Mouse (Mus musculus): Measurements from ENCODE around the gene Sco2. TPM values are rescaled to one million over a fixed set of nuclear protein-coding genes. Genes with fewer than 3 reads are reported as not detected.

Gene Sco2
- polyA plus RNA-seq, 1 experiment: 35.2 TPM

- TF ChIP-seq POLR2A (IDR thresholded peaks at IDR 0.05; ENCODE audit: extremely low read depth, insufficient read depth, low read length): no peak
- no peak for TF ChIP-seq CTCF (IDR thresholded peaks at IDR 0.05; ENCODE audit: extremely low read depth, insufficient read depth, low read length)
- no peaks in the 10 kb centered on the region for H3K4me1 ChIP-seq (ENCODE audit: control insufficient read depth, insufficient read depth, low read length)
- H3K27ac ChIP-seq (ENCODE audit: insufficient read depth, low read length): no peak overlapping the region
- no peak overlapping the region for H3K4me3 ChIP-seq (ENCODE audit: insufficient read depth, low read length)
Observed at GRCm38 (mm10) chr15:89339696-89340095, 34.0 kb downstream of the Sco2 start.

GRCm38 (mm10) chr15:89336422-89336821 lies 37.2 kb downstream of the Sco2 start:
- TF ChIP-seq CTCF (IDR thresholded peaks at IDR 0.05; ENCODE audit: extremely low read depth, insufficient read depth, low read length): no peak
- TF ChIP-seq POLR2A (IDR thresholded peaks at IDR 0.05; ENCODE audit: extremely low read depth, insufficient read depth, low read length): no peak
- H3K4me1 ChIP-seq (ENCODE audit: control insufficient read depth, insufficient read depth, low read length): no peaks in the 10 kb centered on the region
- no peak overlapping the region for H3K4me3 ChIP-seq (ENCODE audit: insufficient read depth, low read length)
- no peak overlapping the region for H3K27ac ChIP-seq (ENCODE audit: insufficient read depth, low read length)

- TF ChIP-seq CTCF (IDR thresholded peaks at IDR 0.05; ENCODE audit: extremely low read depth, insufficient read depth, low read length) (no peak), POLR2A (IDR thresholded peaks at IDR 0.05; ENCODE audit: extremely low read depth, insufficient read depth, low read length) (no peak)
- Histone ChIP-seq H3K4me1 (ENCODE audit: control insufficient read depth, insufficient read depth, low read length) (no peaks in the 10 kb centered on the region), H3K27ac (ENCODE audit: insufficient read depth, low read length) (no peak overlapping the region), H3K4me3 (ENCODE audit: insufficient read depth, low read length) (no peak overlapping the region)
Observed at GRCm38 (mm10) chr15:89334774-89335537, 38.7 kb downstream of the Sco2 start.

- H3K4me1 ChIP-seq (ENCODE audit: control insufficient read depth, insufficient read depth, low read length): no peaks in the 10 kb centered on the region
- H3K4me3 ChIP-seq (ENCODE audit: insufficient read depth, low read length): no peak within 1 kb of the TSS
- TF ChIP-seq POLR2A (IDR thresholded peaks at IDR 0.05; ENCODE audit: extremely low read depth, insufficient read depth, low read length): no peak
- no peak within 1 kb of the TSS for H3K27ac ChIP-seq (ENCODE audit: insufficient read depth, low read length)
Observed at GRCm38 (mm10) chr15:89334271-89334670, 39.4 kb downstream of the Sco2 start, which contains the start of gene Miox. Miox (plus strand) TSS chr15:89334398.

GRCm38 (mm10) chr15:89326441-89326840 lies 47.2 kb downstream of the Sco2 start:
- Histone ChIP-seq H3K4me3 (ENCODE audit: insufficient read depth, low read length) (no peak overlapping the region), H3K27ac (ENCODE audit: insufficient read depth, low read length) (no peak overlapping the region), H3K4me1 (ENCODE audit: control insufficient read depth, insufficient read depth, low read length) (no peaks in the 10 kb centered on the region)
- no peak for TF ChIP-seq POLR2A (IDR thresholded peaks at IDR 0.05; ENCODE audit: extremely low read depth, insufficient read depth, low read length)
- no peak for TF ChIP-seq CTCF (IDR thresholded peaks at IDR 0.05; ENCODE audit: extremely low read depth, insufficient read depth, low read length)

GRCm38 (mm10) chr15:89323656-89324055 lies 50.0 kb downstream of the Sco2 start:
- no peaks in the 10 kb centered on the region for H3K4me1 ChIP-seq (ENCODE audit: control insufficient read depth, insufficient read depth, low read length)
- H3K27ac ChIP-seq (ENCODE audit: insufficient read depth, low read length): no peak overlapping the region
- H3K4me3 ChIP-seq (ENCODE audit: insufficient read depth, low read length): no peak overlapping the region
- TF ChIP-seq POLR2A (IDR thresholded peaks at IDR 0.05; ENCODE audit: extremely low read depth, insufficient read depth, low read length) (no peak), CTCF (IDR thresholded peaks at IDR 0.05; ENCODE audit: extremely low read depth, insufficient read depth, low read length) (no peak)

- TF ChIP-seq CTCF (IDR thresholded peaks at IDR 0.05; ENCODE audit: extremely low read depth, insufficient read depth, low read length) (no peak), POLR2A (IDR thresholded peaks at IDR 0.05; ENCODE audit: extremely low read depth, insufficient read depth, low read length) (no peak)
- no peak within 1 kb of the TSS for H3K4me3 ChIP-seq (ENCODE audit: insufficient read depth, low read length)
- no peaks in the 10 kb centered on the region for H3K4me1 ChIP-seq (ENCODE audit: control insufficient read depth, insufficient read depth, low read length)
- H3K27ac ChIP-seq (ENCODE audit: insufficient read depth, low read length): no peak within 1 kb of the TSS
Observed at GRCm38 (mm10) chr15:89322670-89323522, 50.8 kb downstream of the Sco2 start, which contains the start of gene Adm2. Adm2 (plus strand) TSS chr15:89322720.

Other genes starting within 250 kb of the Sco2 start
- 31.3 and 36.0 TPM in 2 replicates for gene Hdac10, start 245.1 kb downstream of the Sco2 start, polyA plus RNA-seq (2012; rRNA removed)
- 21.0 and 22.3 TPM in 2 replicates for gene Mapk12, start 233.1 kb downstream of the Sco2 start, polyA plus RNA-seq (2012; rRNA removed)
- 91.5 and 93.7 TPM in 2 replicates for gene Mapk11, start 224.2 kb downstream of the Sco2 start, polyA plus RNA-seq (2012; rRNA removed)
- gene Plxnb2, start 193.1 kb downstream of the Sco2 start, polyA plus RNA-seq (2012; rRNA removed): 51.0 and 52.9 TPM in 2 replicates
- 137 and 148 TPM in 2 replicates for gene Dennd6b, start 177.3 kb downstream of the Sco2 start, polyA plus RNA-seq (2012; rRNA removed)
- 119 and 135 TPM in 2 replicates for gene Ppp6r2, start 162.3 kb downstream of the Sco2 start, polyA plus RNA-seq (2012; rRNA removed)
- gene Sbf1, start 58.5 kb downstream of the Sco2 start, polyA plus RNA-seq (2012; rRNA removed): 264 and 276 TPM in 2 replicates
- gene Adm2, start 51.1 kb downstream of the Sco2 start, polyA plus RNA-seq (2012; rRNA removed): not detected in 2 replicates
- gene Miox, start 39.4 kb downstream of the Sco2 start, polyA plus RNA-seq (2012; rRNA removed): not detected in 2 replicates
- gene Lmf2, start 18.2 kb downstream of the Sco2 start, polyA plus RNA-seq (2012; rRNA removed): 12.8 and 13.5 TPM in 2 replicates
- 119 TPM in 2 replicates for gene Ncaph2, start 18.1 kb downstream of the Sco2 start, polyA plus RNA-seq (2012; rRNA removed)
- 3.1 and 3.7 TPM in 2 replicates for gene Tymp, start 3.2 kb upstream of the Sco2 start, polyA plus RNA-seq (2012; rRNA removed)
- 5.4 and 5.6 TPM in 2 replicates for gene Odf3b, start 5.4 kb upstream of the Sco2 start, polyA plus RNA-seq (2012; rRNA removed)
- gene Klhdc7b, start 11.1 kb upstream of the Sco2 start, polyA plus RNA-seq (2012; rRNA removed): 0.71 and 0.85 TPM in 2 replicates
- 0.33 TPM in 1 of 2 replicates, not detected in the other for gene Syce3, start 36.7 kb upstream of the Sco2 start, polyA plus RNA-seq (2012; rRNA removed)
- gene Cpt1b, start 52.0 kb upstream of the Sco2 start, polyA plus RNA-seq (2012; rRNA removed): 2.5 and 2.7 TPM in 2 replicates
- 2.8 and 3.2 TPM in 2 replicates for gene C730034F03Rik, start 55.7 kb upstream of the Sco2 start, polyA plus RNA-seq (2012; rRNA removed)
- 0.08 and 0.21 TPM in 2 replicates for gene Gm44502, start 55.9 kb upstream of the Sco2 start, polyA plus RNA-seq (2012; rRNA removed)
- gene Chkb, start 56.1 kb upstream of the Sco2 start, polyA plus RNA-seq (2012; rRNA removed): 60.0 and 66.7 TPM in 2 replicates
- 141 and 146 TPM in 2 replicates for gene Mapk8ip2, start 80.1 kb upstream of the Sco2 start, polyA plus RNA-seq (2012; rRNA removed)
- gene Arsa, start 103.6 kb upstream of the Sco2 start, polyA plus RNA-seq (2012; rRNA removed): 39.9 and 40.2 TPM in 2 replicates
- gene Shank3, start 125.8 kb upstream of the Sco2 start, polyA plus RNA-seq (2012; rRNA removed): 98.8 and 99.7 TPM in 2 replicates
- gene Acr, start 194.5 kb upstream of the Sco2 start, polyA plus RNA-seq (2012; rRNA removed): 3.2 and 4.4 TPM in 2 replicates
- gene Rabl2, start 218.1 kb upstream of the Sco2 start, polyA plus RNA-seq (2012; rRNA removed): 96.6 and 101 TPM in 2 replicates

All from cortical plate, adult 2 months (tissue).